Mouse (Mus musculus): ENCODE data around the gene Rad51c.

The Rad51c gene

DNA sequence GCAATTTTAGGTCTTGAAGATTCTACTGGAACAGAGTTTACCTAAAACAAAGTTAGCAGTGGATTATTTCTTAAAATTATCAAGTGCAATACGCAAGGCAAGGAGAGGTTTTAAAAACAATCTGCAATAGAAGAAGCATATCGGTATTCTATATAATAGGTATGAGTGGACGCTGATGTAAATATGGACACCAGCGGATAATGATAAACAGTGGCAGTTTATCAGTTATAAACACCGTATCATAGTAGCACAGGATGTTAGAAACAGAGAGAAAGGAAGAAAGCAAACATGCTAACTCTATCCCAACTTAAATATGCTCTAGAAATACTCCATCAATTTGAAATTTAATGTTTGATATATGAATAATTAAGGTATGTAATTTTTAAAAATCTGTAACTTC is 39.6 kb downstream of the Rad51c start:
- DNase-seq = no peak

- no peak for DNase-seq
Observed at GRCm38 (mm10) chr11:87359262-87359612, 45.5 kb downstream of the Rad51c start.

GRCm38 (mm10) chr11:87358331-87359261 is 46.2 kb downstream of the Rad51c start, which contains the start of gene Ppm1e:
Gene Ppm1e, minus strand, starts transcription at chr11:87359023.
- DNase-seq = peak; percentile 60

DNA sequence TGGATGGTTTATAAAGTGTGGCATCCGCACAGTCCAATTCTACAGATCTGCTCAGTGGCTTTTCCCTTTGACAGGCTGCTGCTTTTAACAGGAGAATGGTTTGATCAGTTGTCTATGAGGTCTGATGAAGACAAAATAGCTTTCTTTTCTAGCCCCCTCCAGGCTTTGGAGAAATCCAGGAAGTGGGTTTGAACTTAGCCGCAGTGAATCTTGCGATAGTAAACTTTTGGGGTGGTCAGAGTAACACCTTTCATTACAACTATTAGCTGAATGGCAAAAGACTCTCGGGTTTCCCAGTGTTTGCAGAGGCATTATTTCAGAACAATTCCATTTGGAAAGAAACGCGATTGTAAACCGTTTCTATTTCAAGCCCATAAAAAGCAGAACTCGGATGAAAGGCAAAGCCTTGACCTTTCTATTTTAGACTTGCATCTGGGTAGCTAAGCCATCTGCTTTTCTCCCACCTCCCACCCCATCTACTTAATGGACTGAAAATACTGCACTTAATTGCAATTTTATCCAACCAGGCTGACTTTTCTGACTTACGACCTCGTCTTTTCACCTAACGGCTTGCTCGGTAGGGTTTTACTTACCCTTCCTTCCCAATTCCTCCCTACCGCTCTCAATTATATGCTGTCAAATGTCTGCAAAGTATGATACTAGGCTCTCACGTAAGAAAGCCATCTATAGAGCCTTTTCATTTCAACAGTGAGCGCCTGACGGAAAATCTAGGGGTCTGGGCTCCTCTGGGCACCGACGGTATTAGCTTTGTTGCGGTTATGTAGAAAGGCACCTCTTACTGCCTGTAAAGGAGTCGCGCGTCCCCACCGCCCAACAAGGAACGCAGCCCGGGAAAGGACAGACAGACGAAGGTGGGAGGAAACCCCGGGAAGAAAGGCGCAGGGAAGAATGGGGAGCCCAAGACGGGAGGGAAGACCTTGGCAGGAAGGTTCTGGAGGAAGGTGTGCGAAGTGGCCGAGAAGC is 47.1 kb downstream of the Rad51c start:
- DNase-seq = peak; percentile 16

DNA sequence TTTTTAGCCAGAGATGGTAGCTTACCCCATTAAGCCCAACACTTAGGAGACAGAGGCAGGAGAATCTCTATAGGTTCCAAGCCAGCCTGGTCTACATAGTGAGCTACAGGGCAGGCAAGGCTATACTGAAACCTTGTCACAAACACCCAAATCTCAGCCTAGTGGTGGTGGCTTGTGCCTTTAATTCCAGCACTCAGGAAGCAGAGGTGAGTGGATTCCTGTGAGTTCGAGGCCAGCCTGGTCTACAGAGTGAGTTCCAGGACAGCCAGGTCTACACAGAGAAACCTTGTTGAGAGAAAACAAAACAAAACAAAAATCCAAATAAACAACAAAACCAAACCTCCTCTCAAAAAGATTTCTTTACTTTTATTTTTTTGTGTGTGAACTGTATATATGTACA is 49.9 kb downstream of the Rad51c start:
- no peak for DNase-seq

DNA sequence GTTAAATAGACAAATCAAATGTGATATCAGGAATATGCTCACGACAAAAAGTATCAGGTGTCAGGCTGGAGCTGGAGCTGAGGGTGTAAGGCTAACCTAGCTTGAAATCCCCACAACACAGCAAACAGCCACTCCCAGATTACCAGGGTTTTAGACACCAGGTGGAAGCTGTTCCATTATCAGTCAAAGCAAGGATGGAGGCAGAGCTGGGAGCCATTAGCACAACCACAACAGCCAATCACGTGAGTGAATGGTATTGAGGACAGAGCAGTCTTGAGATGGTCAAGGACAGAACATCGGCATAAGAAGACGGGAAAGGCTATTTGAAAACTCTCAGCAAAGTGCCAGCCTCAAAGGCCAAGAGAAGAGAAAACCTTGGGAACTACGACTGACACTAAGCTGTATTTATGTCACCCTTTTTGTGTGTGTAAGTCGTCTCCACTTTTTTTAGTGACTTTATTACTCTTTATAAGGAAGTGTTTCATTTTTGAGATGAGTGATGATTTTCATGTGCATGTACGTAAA is 51.0 kb downstream of the Rad51c start:
- DNase-seq = no peak
